Mouse (Mus musculus) layer of hippocampus, adult 6 months (tissue): ENCODE measurements around the gene Tas2r116. TPM values are rescaled to one million over a fixed set of nuclear protein-coding genes. Genes with fewer than 3 reads are reported as not detected.

ENCODE experiments used
- long read RNA-seq, 2 experiments: library from polyadenylated mRNA; unstranded; transcript quantifications; one replicate each; pipeline ENCODE4 v2.0.0; 2019 to 2020
- polyA plus RNA-seq: library from polyadenylated mRNA; unstranded; fragments of <200 nt; fragmentation: Nextera tagmentation; gene quantifications from 2 replicates; pipeline ENCODE4 v1.2.3, GENCODE M21; 2021

Gene Tas2r116
- not detected in 2 replicates for polyA plus RNA-seq
- long read RNA-seq, experiment 1 = 0 reads
- long read RNA-seq, experiment 2 = 0 reads

GRCm38 (mm10) chr6:132855138-132855537 lies at the start of gene Tas2r116:
TSS of gene Tas2r116 (plus strand) at chr6:132855438.

GRCm38 (mm10) chr6:132846842-132847241 lies 8.4 kb upstream of the Tas2r116 start, which contains the start of gene Tas2r123:
TSS of gene Tas2r123 (plus strand) at chr6:132847142.

GRCm38 (mm10) chr6:132867708-132868107 lies 12.5 kb downstream of the Tas2r116 start, which contains the start of gene Tas2r110:
TSS of gene Tas2r110 (plus strand) at chr6:132868008.

GRCm38 (mm10) chr6:132892711-132893110 lies 37.5 kb downstream of the Tas2r116 start, which contains the start of gene Tas2r113:
TSS of gene Tas2r113 (plus strand) at chr6:132893011.

Other genes with a start within 250 kb of the Tas2r116 start
- gene A630073D07Rik, start 203.9 kb upstream of the Tas2r116 start, polyA plus RNA-seq = not detected in 2 replicates
- gene Tas2r120, start 198.5 kb upstream of the Tas2r116 start, polyA plus RNA-seq = not detected in 2 replicates
- not detected in 2 replicates for gene Tas2r121, start 154.4 kb upstream of the Tas2r116 start, polyA plus RNA-seq
- gene Tas2r122, start 143.5 kb upstream of the Tas2r116 start, polyA plus RNA-seq = not detected in 2 replicates
- gene Tas2r115, start 117.4 kb upstream of the Tas2r116 start, polyA plus RNA-seq = not detected in 2 replicates
- not detected in 2 replicates for gene Tas2r124, start 100.7 kb upstream of the Tas2r116 start, polyA plus RNA-seq
- gene Tas2r102, start 93.3 kb upstream of the Tas2r116 start, polyA plus RNA-seq = not detected in 2 replicates
- not detected in 2 replicates for gene Tas2r136, start 77.3 kb upstream of the Tas2r116 start, polyA plus RNA-seq
- gene Tas2r117, start 52.6 kb upstream of the Tas2r116 start, polyA plus RNA-seq = not detected in 2 replicates
- not detected in 2 replicates for gene Tas2r123, start 8.3 kb upstream of the Tas2r116 start, polyA plus RNA-seq
- not detected in 2 replicates for gene Tas2r110, start 12.6 kb downstream of the Tas2r116 start, polyA plus RNA-seq
- not detected in 2 replicates for gene Tas2r113, start 37.6 kb downstream of the Tas2r116 start, polyA plus RNA-seq
- not detected in 2 replicates for gene Tas2r125, start 54.2 kb downstream of the Tas2r116 start, polyA plus RNA-seq
- not detected in 2 replicates for gene Tas2r129, start 95.7 kb downstream of the Tas2r116 start, polyA plus RNA-seq
- gene Tas2r131, start 102.5 kb downstream of the Tas2r116 start, polyA plus RNA-seq = not detected in 2 replicates
- gene Tas2r109, start 125.5 kb downstream of the Tas2r116 start, polyA plus RNA-seq = not detected in 2 replicates
- gene Tas2r103, start 181.7 kb downstream of the Tas2r116 start, polyA plus RNA-seq = not detected in 2 replicates
- not detected in 2 replicates for gene Tas2r140, start 200.4 kb downstream of the Tas2r116 start, polyA plus RNA-seq
- gene Smim10l1, start 249.5 kb downstream of the Tas2r116 start, polyA plus RNA-seq = 173 and 191 TPM in 2 replicates